Mouse (Mus musculus) heart, postnatal 0 days (tissue): Measurements from ENCODE around the gene Mcrs1. TPM values are rescaled to one million over a fixed set of nuclear protein-coding genes. Genes with fewer than 3 reads are reported as not detected.
"Not testable (repeated sequence)": the region's sequence is repeated elsewhere in the genome, so short reads cannot be mapped to it uniquely, and the experiment has no call there.

Experiments
- ATAC-seq: fragments of 200-750 bp; cut with Nextera tagmentation; 2 replicates; pipeline ENCODE4 v1.8.0; 2017; ENCODE audit warnings: low read depth, moderate number of reproducible peaks, moderate library complexity; ENCODE audit not compliant: insufficient read depth
- DNase-seq: peaks from one replicate; pipeline ENCODE4 v3.0.0-alpha.2; 2016; ENCODE audit warnings: low spot score
- H3K27ac ChIP-seq: fragments of 300-500 bp; sonication (generic); 2 replicates; pipeline ENCODE4 v1.5.1; 2014; ENCODE audit warnings: low read depth, mild to moderate bottlenecking
- H3K27me3 ChIP-seq: fragments of 300-500 bp; sonication (generic); 2 replicates; pipeline ENCODE4 v1.6.1; 2014; ENCODE audit warnings: low read length, mixed read lengths; ENCODE audit not compliant: control insufficient read depth, insufficient read depth
- H3K36me3 ChIP-seq: fragments of 300-500 bp; sonication (generic); replicated peaks from 2 replicates; pipeline ENCODE4 v1.6.1; 2014; ENCODE audit warnings: low read length, mixed read lengths; ENCODE audit not compliant: control insufficient read depth, insufficient read depth
- H3K4me1 ChIP-seq: fragments of 300-500 bp; sonication (generic); 2 replicates; pipeline ENCODE4 v1.6.1; 2014; ENCODE audit warnings: antibody characterized with exemption; ENCODE audit not compliant: control insufficient read depth, insufficient read depth
- H3K4me2 ChIP-seq: fragments of 300-500 bp; sonication (generic); 2 replicates; pipeline ENCODE4 v1.6.1; 2014; ENCODE audit warnings: low read depth, mild to moderate bottlenecking, low read length, moderate library complexity
- H3K4me3 ChIP-seq: fragments of 300-500 bp; sonication (generic); 2 replicates; pipeline ENCODE4 v1.5.1; 2014; ENCODE audit warnings: low read depth, low read length
- H3K9ac ChIP-seq: fragments of 300-500 bp; sonication (generic); replicated peaks from 2 replicates; pipeline ENCODE4 v1.6.1; 2014; ENCODE audit warnings: low read depth, low read length, mixed read lengths
- H3K9me3 ChIP-seq: fragments of 300-500 bp; sonication (generic); replicated peaks from 2 replicates; pipeline ENCODE4 v1.6.1; 2016; ENCODE audit warnings: low read length; ENCODE audit not compliant: control insufficient read depth
- CTCF ChIP-seq: IDR thresholded peaks from 2 replicates; pipeline ENCODE4 v1.5.1; 2016; ENCODE audit warnings: antibody characterized with exemption, control low read depth, low read depth
- EP300 ChIP-seq: IDR thresholded peaks from 2 replicates; pipeline ENCODE4 v1.6.1; 2016; ENCODE audit warnings: antibody characterized with exemption, low read depth
- WGBS: fragments of 180-500 bp; shearing (Covaris S2); extraction: QIAGEN DNeasy Blood & Tissue Kit; methylation state at CpG from one replicate; pipeline ENCODE4 v1.1.7; 2014; 5-methylcytosine and 5-hydroxymethylcytosine counted together
- polyA plus RNA-seq: library from polyadenylated mRNA; unstranded; fragments of >200 nt; fragmentation: Nextera tagmentation; extraction: Ambion mirVana; gene quantifications from 2 replicates; pipeline ENCODE4 v1.2.1, GENCODE M21; 2015
- total RNA-seq: library from RNA; depleted of rRNA; stranded (reverse); fragments of >200 nt; gene quantifications from 2 replicates; pipeline ENCODE4 v1.2.3, GENCODE M21; 2014; ENCODE audit warnings: low replicate concordance

The Mcrs1 gene
- total and polyA plus RNA-seq, 2 experiments from 2014 or later = 141 to 211 TPM

DNA sequence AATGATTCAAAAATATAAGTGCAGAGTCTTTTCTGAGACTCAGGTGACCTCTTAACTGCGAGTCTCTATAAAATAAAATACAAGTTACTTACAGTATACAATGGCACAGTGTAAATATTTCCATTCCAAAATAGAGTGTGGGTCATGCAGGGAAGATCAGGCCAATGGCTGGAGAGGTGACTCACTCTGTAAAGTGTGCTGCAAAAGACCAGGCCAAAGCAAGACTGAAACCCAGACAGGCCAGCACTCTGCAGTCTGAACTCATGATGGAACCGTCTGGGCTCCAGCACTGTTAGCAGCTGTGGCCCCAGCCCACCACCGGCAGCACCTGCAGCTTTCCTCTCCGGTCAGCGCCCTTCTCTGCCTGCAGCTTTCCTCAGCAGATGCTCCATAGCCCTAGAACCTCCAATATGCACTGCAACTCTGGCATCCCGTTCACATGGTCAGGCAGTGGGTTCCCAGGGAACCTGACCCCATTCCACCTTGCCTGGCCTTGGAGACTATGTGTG, 3.5 kb upstream of the Mcrs1 start:
- ATAC-seq (no peak), DNase-seq (no peak)
- Histone ChIP-seq H3K9me3 (no peaks in the 10 kb centered on the region), H3K9ac (no peak overlapping the region), H3K27me3 (no peaks in the 10 kb centered on the region), H3K4me3 (no peak overlapping the region), H3K27ac (peak overlapping the region; percentile 98), H3K4me1 (peaks cover 19% of the 10 kb centered on the region; the same call in 1 of the 2 replicates), H3K4me2 (no peak overlapping the region), H3K36me3 (no peaks in the 10 kb centered on the region)
- TF ChIP-seq EP300 (no peak), CTCF (no peak)
- 86% methylated on average over 6 of the region's 6 CpGs for WGBS

- ATAC-seq = no peak
- Histone ChIP-seq H3K27me3 (no peaks in the 10 kb centered on the region), H3K27ac (peak overlapping the region; percentile 98), H3K4me3 (no peak overlapping the region), H3K4me2 (no peak overlapping the region), H3K9me3 (no peaks in the 10 kb centered on the region), H3K36me3 (0 out of 2 replicates have a peak, but pooled peaks cover 1% of the 10 kb centered on the region), H3K9ac (no peak overlapping the region), H3K4me1 (peaks cover 26% of the 10 kb centered on the region)
- 54% methylated on average over 2 of the region's 2 CpGs for WGBS
- no peak for TF ChIP-seq CTCF
- no peak for TF ChIP-seq EP300
- no peak for DNase-seq
These were observed 2.8 kb upstream of the Mcrs1 start for GRCm38 (mm10) chr15:99254477-99255005.

GRCm38 (mm10) chr15:99253772-99254171, 2.0 kb upstream of the Mcrs1 start:
- peak overlapping the region; percentile 98 for H3K27ac ChIP-seq
- TF ChIP-seq EP300 (no peak), CTCF (no peak)
- 87% methylated on average over 6 of the region's 6 CpGs for WGBS
- H3K4me3 ChIP-seq = no peak overlapping the region
- H3K27me3 ChIP-seq = no peaks in the 10 kb centered on the region
- ATAC-seq (no peak), DNase-seq (no peak)
- H3K9me3 ChIP-seq = no peaks in the 10 kb centered on the region
- H3K36me3 ChIP-seq = 0 out of 2 replicates have a peak, but pooled peaks cover 5% of the 10 kb centered on the region
- H3K9ac ChIP-seq = no peak overlapping the region
- no peak overlapping the region for H3K4me2 ChIP-seq
- H3K4me1 ChIP-seq = peaks cover 27% of the 10 kb centered on the region

DNA sequence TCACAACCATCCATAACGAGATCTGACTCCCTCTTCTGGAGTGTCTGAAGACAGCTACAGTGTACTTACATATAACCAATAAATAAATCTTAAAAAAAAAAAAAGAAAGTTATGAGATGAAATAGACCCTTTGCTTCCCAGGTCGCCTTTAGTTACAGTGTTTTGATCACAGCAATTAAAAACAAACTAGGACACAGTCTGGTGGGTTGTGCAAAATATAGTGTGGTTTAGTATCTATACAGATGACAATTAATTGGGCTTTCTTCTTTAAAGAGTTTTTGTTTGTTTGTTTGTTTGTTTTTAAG, 1.4 kb upstream of the Mcrs1 start:
- not testable (repeated sequence) for H3K4me3 ChIP-seq
- WGBS = 55% methylated on average over 2 of the region's 2 CpGs

GRCm38 (mm10) chr15:99252381-99253174, 817 bp upstream of the Mcrs1 start:
- H3K4me1 ChIP-seq = peaks cover 37% of the 10 kb centered on the region
- DNase-seq = no peak

More for the DNA sequence above, 1.4 kb upstream of the Mcrs1 start:
- not testable (repeated sequence) for ATAC-seq, DNase-seq, H3K9ac ChIP-seq, H3K36me3 ChIP-seq, H3K27me3 ChIP-seq, H3K9me3 ChIP-seq
- peaks cover 31% of the 10 kb centered on the region for H3K4me1 ChIP-seq
- H3K27ac ChIP-seq = peak overlapping the region; percentile 98
- H3K4me2 ChIP-seq = peak overlapping the region; percentile 79

DNA sequence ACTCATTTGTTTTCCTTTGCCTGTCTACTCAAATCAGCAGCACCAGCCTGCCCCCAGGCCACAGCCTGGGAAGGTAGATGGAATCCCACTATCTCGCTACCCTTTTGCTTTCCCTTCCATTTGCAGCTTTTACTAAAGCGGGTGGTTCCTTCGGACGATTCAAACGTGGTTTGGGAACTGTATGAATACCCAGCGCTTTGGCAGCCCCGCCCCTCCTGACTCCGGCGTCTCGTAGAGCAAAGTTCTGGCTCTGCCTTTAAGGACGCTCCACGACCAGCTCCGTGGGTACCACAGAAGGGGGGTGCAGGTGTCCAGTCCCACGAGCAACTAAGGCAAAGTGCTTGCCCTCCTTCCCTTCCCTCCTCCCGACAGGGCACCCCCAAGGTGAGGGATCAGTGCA, 650 bp downstream of the Mcrs1 start:
- not testable (repeated sequence) for DNase-seq, H3K9me3 ChIP-seq, H3K27me3 ChIP-seq, ATAC-seq
- Histone ChIP-seq H3K4me2 (peak overlapping the region; percentile 61), H3K36me3 (peaks cover 21% of the 10 kb centered on the region), H3K27ac (peak overlapping the region; percentile 72), H3K4me3 (peak overlapping the region; percentile 66), H3K4me1 (peaks cover 46% of the 10 kb centered on the region), H3K9ac (peak overlapping the region; percentile 63)
- WGBS = 1% methylated on average over 14 of the region's 15 CpGs

More at GRCm38 (mm10) chr15:99252381-99253174, 817 bp upstream of the Mcrs1 start:
- 2% methylated on average over 22 of the region's 22 CpGs for WGBS
- Histone ChIP-seq H3K27me3 (no peaks in the 10 kb centered on the region), H3K4me2 (peak overlapping the region; percentile 79), H3K9me3 (no peaks in the 10 kb centered on the region), H3K27ac (peak overlapping the region; percentile 98), H3K9ac (peak overlapping the region; percentile 60), H3K36me3 (peaks cover 7% of the 10 kb centered on the region), H3K4me3 (peak overlapping the region; percentile 66)
- ATAC-seq = peak; percentile 31
- TF ChIP-seq EP300 = no peak
- TF ChIP-seq CTCF = no peak
